Mouse (Mus musculus) neural tube, embryonic 10.5 days (tissue): Measurements from ENCODE around the gene Lipa.

Experiments used
- DNase-seq: peaks from one replicate; pipeline ENCODE4 v3.0.0-alpha.2; 2017; ENCODE audit warnings: low spot score; ENCODE audit errors: extremely low spot score

The Lipa gene

DNA sequence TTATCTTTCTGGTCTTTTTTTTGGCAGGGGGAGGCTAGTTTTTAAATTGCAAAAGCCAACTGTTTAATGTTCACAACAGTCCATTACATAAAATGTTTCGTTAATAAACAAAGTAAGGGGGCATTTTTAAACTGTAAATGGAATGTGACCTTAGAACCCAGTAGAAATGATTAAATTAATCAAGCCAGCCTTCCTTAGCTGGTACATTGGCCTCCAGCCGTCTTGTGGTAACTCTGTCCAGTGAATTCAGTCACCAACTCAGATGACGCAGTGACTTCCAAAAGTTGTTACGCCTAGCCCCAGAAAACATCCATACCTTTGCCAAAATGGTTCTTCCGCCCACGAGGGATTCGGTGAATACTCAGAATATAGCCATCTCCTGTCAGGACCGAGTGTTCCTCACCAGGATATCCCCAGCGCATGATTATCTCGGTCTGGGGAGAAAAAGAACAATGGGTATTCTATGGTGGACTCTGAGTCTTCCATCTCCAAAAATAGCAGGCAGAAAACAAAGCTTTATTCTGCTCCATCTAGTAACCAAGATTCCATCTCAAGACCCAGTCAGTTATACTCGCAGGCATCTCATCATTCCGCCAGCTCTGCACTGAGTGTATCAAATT, 4.1 kb downstream of the Lipa start:
- no peak for DNase-seq

DNA sequence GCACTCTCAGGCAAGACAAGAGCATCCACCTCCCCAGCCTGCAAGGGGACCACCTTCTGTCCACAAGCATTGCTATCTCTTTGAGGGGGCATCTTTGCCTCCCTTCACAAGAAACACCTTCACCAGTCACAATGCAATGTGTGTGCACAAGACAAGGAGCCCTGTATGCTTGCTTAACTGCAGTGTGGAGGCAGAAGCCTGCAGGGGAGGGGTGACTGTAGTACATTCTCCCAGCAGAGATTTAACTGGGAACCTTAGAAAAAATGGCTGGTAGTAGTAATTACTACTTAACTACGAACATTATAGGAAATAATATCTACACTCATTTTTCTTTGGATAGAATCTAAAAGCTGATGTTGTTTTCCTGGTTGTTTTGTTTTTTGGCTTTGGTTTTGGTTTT, 5.3 kb downstream of the Lipa start:
- DNase-seq: no peak

DNA sequence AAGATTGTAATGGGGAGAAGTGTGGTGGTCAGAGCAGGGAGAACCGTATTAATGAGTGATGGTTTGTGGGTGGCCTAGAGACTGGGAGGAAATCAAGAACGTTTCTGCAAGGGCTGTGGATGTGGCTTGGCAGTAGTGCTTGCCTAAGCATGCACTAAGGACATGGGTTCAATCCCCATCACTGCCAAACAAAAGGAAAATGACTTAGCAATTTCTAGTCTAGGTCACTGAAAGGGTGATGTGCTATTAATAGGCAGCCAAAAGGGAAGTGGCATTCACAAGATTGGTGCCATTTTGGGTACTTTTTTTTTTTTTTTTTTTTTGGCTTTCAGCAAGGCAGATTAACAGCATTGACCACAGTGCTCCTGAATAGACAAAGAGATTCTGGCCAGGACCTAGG, 5.9 kb downstream of the Lipa start:
- no peak for DNase-seq

DNA sequence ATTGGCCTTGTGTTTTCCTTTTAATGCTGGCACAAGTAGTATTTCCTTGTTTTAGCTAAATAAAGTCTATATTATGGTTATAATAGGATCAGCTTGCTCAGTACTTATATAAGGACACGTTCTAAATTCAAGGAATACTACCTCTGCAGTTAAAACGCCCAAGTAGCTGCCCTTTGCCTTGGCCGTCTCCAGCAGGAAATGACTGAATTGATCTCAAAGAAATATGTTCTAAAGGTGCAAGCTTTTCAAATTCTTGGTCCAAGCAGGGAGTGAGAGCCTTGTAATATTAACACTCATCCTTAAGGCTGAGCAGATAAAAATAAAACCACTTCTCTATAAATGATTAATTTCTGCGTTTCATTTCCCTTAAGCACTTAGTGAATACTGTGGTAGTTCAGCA, 7.2 kb downstream of the Lipa start:
- DNase-seq: no peak

DNA sequence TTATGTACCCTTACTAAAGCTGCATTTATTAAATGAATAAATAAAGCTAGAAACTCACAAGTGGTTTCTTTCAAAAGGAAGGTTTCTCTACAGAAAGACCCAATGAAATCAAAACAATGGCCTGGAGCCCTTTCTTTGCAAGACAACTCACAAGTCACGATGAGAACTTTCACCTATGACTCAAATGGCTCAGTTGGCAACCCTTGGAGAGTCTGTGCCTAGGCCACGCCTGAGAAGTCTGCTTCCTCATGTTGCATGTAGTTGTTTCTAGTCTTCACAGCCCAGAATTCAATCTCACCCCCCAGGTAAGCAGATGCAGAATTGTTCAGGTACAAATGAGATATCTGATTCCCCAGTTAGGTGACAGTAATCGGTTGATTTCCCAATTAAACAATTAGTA, 7.6 kb downstream of the Lipa start:
- DNase-seq: no peak

DNA sequence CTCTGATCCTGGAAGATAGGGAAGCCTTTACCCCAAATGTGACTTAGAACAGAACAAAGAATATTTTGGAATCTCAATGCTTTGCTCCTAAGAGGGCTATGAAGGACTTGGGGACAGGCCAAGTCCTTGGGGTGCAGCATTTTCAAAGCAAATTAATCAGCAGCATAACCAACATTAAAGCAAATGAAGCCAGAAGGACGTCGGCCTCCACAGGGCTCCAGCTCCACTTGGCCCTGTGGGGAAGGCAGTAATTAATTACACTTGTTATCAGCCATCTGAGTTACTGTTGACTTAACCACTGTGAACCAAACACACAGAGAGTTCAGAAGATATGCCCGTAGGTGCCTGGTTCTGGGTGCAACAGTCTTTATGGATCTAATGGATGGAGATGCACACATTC, 8.5 kb downstream of the Lipa start:
- no peak for DNase-seq

DNA sequence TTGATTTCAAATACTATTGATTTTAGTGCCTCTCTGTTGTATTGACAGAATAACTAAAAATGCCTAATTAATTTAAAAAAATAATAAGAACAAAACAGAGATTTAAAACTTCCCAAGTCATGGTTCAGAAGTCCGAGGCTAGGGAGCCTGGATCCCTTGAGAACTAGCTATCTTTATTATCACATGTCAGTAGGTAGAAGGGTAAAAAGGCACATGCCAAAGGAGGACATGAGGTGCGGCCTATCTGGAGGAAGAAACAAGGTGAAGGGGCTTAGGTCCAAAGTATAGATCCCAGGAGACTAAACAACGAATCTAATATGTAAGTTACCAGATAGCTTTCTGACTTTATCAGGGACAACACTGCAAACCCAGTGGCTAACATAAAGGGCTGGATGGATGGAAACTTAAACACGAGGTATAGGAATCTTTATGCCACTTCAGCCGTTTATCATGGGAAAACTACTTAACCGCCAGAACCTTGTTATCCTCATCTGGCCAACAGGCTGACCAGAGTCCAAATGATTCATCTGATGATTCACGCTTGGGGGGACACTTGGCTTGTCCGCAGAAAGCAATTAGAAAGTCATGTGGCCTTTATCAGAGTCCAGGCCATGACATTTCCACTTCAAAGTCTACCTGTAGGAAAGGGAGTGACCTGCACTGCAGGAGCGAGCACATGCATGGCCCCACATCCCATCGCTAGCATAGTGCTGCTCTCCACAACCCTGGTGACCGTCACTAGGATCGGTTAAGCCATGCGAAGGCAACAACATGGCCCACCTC, 9.3 kb downstream of the Lipa start:
- no peak for DNase-seq

DNA sequence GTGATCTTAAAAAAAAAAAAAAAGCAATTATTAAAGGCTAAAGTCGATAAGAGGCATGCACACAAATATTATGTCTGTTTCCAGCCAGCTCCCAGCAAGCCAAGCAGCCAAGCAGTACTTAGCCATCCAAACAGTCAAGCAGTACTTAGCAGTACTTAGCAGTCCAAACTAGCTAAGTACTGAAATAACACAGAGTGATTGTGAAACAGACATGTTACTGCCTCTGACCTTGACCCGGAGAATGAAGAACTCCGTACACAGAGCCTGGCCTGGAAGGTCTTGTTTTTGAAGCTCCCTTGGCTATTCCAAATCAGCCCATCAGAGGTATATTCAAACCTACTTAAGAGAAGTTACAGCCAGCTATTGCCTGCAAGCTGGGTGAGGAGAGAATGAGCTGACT, 10.1 kb downstream of the Lipa start:
- no peak for DNase-seq

DNA sequence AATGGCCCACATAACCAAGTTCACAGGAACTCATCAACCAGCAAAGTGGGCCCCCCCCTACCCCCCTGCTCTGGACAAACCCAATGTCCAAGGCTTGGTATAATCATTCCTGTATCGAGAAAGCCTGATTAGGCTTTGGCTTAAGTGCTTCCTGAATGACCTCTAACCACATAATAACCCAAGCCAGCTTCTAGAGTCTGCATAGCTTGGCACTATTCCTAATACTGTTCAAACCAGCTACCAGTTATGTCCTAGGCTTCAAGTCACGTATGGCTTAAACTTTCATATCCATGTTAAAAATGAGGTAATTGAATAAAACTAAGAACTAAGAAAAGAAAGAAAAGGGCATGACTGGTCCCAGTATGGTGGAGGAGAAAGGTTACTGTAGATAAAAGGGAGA, 10.9 kb downstream of the Lipa start:
- DNase-seq: no peak

DNA sequence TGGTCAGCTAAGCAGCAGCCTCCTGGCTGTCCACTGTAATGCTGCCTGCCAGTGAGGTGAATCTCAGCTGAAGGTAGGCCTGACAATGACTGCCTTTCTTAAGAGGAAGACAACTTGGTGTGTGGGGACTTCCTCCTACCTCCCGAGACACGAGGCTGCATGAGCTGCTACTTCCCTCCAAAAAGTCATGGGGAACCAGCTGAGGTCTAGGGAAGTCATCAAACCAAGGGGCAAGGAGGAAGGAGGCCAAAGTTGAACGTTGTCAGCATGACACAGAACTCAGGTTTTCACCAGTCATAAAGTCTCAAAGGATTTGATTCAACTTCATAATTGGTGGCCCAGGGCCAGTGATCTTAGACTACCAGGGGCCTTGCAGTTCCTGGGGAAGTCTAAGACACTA, 11.6 kb downstream of the Lipa start:
- no peak for DNase-seq

DNA sequence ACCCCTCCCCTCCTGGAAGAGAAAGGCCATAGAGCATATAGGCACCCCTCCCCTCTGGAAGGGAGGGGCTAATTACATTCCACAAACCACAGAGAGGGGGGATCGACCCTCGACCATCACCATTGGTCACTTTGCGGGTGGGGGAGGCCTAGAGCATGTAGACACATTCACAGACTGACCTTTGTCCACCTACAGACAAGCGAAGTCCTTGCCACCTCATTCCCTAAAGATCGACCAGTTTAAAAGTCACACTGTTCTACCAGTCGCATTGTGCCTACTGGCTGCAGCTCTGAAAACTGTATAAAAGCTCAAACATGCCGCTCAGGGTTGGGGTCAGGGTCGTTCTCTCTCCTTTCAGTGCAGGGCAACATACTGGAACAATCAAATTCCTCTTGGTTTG, 15.7 kb downstream of the Lipa start:
- no peak for DNase-seq

DNA sequence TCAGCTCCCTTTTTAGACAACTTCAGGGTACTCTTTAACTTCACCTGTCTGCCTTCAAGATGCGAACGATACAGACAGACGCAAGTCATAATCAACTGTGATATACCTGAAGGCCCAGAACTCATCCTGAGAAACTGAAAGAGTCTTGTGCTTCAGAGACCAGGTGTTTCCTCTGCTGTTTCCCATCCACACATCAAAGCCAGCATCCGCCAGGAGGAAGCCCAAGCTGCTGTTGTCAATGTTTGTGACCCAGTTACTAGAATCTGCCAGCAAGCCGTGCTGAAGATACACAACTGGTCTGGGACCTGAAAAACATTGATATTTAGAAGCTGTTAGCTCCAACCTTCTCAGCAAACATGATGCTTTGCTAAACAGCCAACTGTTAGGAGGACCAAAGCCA, 16.6 kb downstream of the Lipa start:
- DNase-seq: no peak

DNA sequence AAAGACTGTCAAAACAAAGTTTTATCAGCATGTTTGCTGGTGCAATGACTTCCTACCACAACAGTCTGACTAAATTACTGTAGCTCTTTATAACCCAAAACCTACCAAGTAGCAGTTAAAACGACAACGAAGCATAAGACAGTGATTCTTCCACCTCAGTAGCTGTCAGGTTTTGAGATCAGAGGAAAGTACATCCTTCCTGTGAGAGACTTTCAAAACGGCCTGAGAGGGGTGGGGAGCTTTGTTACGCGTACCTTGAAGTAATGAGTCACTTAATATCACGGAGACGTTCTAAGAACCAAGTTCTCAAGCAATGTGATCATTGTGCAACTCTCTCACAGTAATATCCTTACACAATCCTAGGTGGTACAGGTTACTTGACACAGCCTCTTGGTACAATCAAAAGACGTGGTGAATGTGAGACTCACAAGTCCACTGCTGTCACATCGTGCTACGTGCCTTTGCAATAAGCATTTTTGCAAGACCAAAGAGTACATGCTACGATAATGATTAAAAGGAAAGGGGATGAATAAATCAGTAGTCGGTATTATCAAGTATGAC, 22.0 kb downstream of the Lipa start:
- no peak for DNase-seq

DNA sequence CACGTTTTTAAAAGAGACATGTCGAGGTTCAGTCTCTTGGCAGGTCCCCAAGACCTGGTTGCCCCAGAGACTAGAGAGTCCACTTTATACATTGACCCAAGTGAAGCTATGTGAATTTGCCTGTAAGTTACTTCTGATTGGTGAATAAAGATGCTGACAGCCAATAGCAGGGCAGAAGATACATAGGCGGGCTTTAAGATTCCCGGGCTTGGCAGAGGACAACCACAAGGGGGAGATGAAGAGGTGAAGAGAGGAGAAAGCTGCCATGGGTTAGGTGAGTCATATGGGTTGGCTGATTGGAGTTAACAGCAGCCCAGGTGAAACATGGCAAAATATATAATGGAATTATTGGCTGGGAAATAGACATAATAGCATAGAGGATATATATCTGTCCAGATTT, 26.5 kb downstream of the Lipa start:
- no peak for DNase-seq

DNA sequence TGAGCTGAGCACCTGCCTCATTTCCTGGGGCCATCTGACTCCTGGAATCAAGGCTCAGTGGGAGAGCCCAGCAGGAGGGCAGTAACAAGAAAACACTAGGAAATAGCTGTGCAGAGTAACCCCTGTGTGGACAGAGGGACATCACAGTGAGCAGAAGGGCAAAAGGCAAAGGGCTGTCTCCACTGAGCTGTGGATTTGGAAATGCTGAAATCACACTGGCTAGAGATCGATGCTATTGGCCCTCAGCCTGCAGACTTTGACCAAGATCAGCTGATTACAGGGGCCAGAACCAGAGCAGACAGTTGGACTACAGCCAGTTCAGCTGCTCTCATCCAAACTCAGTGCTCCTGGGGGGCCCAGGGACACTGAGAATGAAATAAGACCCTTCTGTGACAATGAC, 30.9 kb downstream of the Lipa start:
- DNase-seq: no peak

DNA sequence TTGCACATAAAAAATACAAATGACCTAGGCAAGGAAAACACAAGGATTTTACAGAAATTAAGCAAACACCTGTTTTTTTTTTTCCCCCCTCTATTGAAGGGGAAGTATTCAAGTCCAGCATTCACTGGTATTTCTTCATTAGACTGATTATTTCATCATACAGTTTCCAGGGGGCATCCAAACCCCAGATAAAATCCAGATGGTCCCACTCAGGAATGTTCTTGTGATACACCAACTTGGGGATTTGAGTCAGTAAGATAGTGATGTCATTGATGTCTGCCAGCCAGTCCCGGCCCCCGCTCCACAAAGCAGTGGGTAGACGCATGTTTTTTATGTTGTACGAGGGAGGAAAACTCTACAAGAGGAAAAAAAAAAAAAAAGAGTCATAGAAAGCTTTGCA, 33.4 kb downstream of the Lipa start:
- no peak for DNase-seq

DNA sequence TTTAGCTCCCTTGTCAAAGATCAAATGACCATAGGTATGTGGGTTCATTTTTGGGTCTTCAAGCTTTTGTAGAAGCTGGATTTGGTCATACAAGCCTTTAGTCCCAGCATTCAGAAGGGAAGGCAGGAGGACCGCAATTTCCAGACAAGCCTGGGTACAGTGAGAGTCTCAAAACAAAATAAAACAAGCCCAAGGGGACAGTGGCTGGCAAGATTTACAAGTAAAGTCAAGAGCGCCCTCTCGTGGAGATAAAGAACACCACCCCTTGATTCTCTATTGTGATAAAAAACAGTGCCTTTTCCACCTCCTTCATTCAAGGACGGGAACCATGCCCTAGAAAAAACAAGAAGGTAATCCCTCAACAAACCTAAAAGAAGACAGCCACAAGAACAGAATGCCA, 43.7 kb downstream of the Lipa start:
- DNase-seq: peak; percentile 35

DNA sequence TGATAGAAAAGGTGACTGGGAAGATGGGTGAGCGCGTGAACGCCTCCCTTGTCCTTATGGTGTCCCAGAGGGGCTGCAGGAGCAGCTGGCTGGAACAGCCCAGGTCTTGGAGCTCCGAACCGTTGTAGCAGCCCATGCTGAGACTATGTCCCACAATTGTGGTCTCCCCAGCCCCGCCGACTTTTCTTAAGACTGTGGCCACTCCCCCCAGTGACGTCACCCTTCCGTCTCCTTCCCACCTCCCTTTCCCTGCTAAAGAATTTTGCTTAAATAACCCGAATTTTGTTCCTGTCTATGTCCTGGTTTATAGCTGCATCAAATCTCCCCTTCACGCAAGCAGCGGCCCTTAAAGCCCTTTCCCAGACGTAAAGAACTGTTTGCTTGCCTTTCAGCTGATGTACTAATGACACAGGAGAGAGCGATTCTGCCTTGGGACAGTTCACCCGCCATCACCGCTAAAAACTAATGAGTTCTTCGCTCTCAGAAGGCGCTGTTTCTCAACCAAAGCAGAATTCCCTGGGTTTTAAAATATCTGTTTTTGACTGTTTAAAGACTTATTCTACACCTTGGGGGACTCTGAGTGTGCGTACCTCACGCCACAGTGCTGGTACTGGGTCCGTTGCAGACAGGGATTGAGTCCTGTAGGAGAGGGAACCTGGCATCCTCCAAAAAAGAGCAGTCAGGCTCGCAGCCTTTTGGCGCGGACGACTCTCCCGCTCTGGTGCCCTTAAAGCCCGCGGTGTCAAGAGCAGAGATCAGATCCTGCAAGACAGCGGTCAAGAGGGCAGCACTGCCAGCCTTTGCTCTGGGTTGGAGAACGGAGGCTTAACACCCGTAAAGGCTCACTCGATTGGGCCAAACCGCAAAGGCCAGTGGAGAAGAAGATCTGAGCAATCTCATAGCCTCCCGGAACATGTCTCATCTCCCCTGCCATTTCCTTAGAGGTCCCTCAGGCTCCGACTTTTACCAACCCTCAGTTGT, 52.0 kb downstream of the Lipa start, which contains the start of gene Ch25h:
TSS of gene Ch25h (minus strand) at position 174 of the 981 bp plus-strand sequence.
- peak; percentile 61 for DNase-seq

DNA sequence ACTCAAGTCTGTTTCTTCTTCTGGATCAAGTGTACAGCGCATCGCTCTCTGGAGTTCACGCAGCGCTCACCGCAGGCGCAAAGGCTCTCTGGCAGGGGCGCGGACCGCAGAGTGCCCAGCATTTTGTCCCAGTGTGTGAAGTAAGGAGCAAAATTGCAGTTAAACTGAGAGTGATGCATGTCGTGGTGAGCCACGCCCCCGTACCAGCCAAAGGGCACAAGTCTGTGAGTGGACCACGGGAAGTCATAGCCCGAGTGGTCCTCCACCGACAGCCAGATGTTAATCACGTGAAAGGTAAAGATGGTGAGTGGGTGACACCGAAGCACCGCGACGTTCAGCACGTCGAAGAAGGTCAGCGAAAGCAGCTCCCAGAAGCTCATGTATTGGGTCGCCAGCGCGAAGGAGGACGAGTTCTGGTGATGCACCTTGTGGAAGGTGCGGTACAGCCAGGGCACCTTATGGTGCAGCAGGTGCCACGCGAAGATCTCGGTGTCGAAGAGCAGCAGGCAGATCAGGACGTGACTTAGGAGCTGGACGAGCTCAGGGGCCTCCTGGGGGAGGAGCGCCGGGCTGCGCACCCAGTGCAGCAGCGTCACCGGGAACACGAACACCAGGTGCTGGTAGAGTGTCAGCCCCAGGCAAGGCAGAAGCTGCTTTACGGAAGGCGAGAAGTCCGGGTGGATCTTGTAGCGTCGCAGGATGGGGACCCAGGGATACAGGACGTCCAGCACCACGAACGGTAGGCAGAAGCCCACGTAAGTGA, 52.9 kb downstream of the Lipa start:
- peak; percentile 55 for DNase-seq

DNA sequence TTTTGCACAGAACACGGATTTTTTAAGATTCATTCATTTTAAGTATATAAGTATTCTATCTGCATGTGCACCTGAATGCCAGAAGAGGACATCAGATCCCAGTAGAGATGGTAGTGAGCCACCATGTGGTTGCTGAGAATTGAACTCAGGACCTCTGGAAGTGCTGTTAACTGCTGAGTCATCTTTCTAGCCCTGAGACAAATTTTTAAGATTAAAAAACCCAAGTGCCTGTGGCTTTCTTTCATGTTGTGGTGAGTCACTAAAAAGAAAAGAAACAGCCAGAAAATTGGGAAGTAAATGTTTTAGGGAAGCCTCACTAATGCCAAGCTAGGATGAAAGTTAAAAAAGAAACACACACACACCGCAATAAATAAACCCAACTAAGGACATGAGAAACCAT, 55.6 kb downstream of the Lipa start:
- no peak for DNase-seq

DNA sequence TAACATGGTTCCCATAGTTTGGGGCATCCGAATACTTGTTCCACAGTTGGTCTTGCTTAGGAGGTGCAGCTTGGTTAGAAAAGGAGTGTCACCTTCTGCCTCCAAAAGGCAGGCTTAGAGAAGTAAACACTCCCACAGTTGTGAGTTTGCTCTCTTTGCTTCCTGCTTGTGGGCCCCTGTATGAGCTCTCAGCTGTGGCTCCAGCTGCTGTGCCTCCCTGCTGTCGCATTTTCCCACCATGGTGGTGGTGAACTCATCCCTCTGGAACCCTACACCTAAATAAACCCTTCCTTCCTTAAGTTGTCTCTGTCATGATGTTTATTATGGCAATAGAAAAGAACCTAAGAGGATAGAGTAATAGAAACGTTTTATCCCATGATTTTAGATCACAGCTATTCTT, 58.5 kb downstream of the Lipa start:
- DNase-seq: no peak
